Mouse (Mus musculus) ES-E14 (cell line): ENCODE measurements at regions not wholly inside any gene's neighbourhood (a gene's known extent, or its start where the extent isn't known, plus 50 kb on each side); places are given as distances from the start of the nearest gene placed in this dataset.

Source experiments
- DNase-seq: peaks from one replicate; pipeline ENCODE4 v3.0.0-alpha.2; 2013; ENCODE audit warnings: low read depth, low spot score
- H3K27ac ChIP-seq: 2 replicates; pipeline ENCODE4 v1.5.1; 2012; ENCODE audit warnings: low read depth, mild to moderate bottlenecking, low read length, moderate library complexity, mixed read lengths; ENCODE audit not compliant: poor library complexity, insufficient read depth, severe bottlenecking
- H3K36me3 ChIP-seq: 2 replicates; pipeline ENCODE4 v1.6.1; 2012; ENCODE audit warnings: mild to moderate bottlenecking, low read length, moderate library complexity, mixed read lengths; ENCODE audit not compliant: control insufficient read depth, poor library complexity, insufficient read depth, severe bottlenecking
- H3K4me1 ChIP-seq, 2 experiments: fragments of 150-350 bp in 1 of 2; sonication (generic) in 1 of 2; 2 replicates each; pipeline ENCODE4 v1.6.1; 2012; ENCODE audit warnings: low read length in 2 of 2, mild to moderate bottlenecking in 1 of 2, mixed read lengths in 1 of 2; ENCODE audit not compliant: control insufficient read depth in 2 of 2, insufficient read depth in 2 of 2, poor library complexity in 1 of 2
- H3K4me3 ChIP-seq, 2 experiments: fragments of 150-350 bp in 1 of 2; sonication (generic) in 1 of 2; 2 replicates each; pipeline ENCODE4 v1.5.1; 2012; ENCODE audit warnings: low read length in 2 of 2, low read depth in 1 of 2, mild to moderate bottlenecking in 1 of 2, mixed read lengths in 1 of 2; ENCODE audit not compliant: insufficient read depth in 1 of 2, poor library complexity in 1 of 2, severe bottlenecking in 1 of 2
- H3K9ac ChIP-seq: 2 replicates; pipeline ENCODE4 v1.6.1; 2012; ENCODE audit warnings: low read depth, mild to moderate bottlenecking, low read length, mixed read lengths; ENCODE audit not compliant: poor library complexity, insufficient read depth, severe bottlenecking
- H3K9me3 ChIP-seq: fragments of 150-350 bp; sonication (generic); 2 replicates; pipeline ENCODE4 v1.6.1; 2012; ENCODE audit warnings: low read depth, mild to moderate bottlenecking, low read length; ENCODE audit not compliant: control insufficient read depth, insufficient read depth
- CHD2 ChIP-seq: IDR thresholded peaks from 2 replicates; pipeline ENCODE4 v1.6.1; 2014; ENCODE audit warnings: mild to moderate bottlenecking, low read depth, low read length, inconsistent platforms
- HCFC1 ChIP-seq: IDR thresholded peaks from 2 replicates; pipeline ENCODE4 v1.6.1; 2012; ENCODE audit warnings: low read length, inconsistent platforms, borderline replicate concordance; ENCODE audit not compliant: insufficient read depth
- MAFK ChIP-seq: IDR thresholded peaks from 2 replicates; pipeline ENCODE4 v1.6.1; 2014; ENCODE audit warnings: mild to moderate bottlenecking, low read depth, low read length, inconsistent platforms; ENCODE audit not compliant: insufficient read depth
- ZC3H11A ChIP-seq: IDR thresholded peaks from 2 replicates; pipeline ENCODE4 v1.6.1; 2012; ENCODE audit warnings: low read depth, mild to moderate bottlenecking, inconsistent platforms, low read length, borderline replicate concordance
- ZNF384 ChIP-seq: IDR thresholded peaks from 2 replicates; pipeline ENCODE4 v1.6.1; 2012; ENCODE audit warnings: low read depth, low read length, inconsistent platforms
- in situ Hi-C, 2 experiments: fragments of 600-800 bp; cut with MboI; formaldehyde crosslinking; loops; one replicate each; pipeline ENCODE4 v1.15.1; 2025; ENCODE audit warnings: low sequenced_read_pairs in 2 of 2, inconsistent platforms in 1 of 2; ENCODE audit not compliant: unreplicated experiment in 2 of 2

DNA sequence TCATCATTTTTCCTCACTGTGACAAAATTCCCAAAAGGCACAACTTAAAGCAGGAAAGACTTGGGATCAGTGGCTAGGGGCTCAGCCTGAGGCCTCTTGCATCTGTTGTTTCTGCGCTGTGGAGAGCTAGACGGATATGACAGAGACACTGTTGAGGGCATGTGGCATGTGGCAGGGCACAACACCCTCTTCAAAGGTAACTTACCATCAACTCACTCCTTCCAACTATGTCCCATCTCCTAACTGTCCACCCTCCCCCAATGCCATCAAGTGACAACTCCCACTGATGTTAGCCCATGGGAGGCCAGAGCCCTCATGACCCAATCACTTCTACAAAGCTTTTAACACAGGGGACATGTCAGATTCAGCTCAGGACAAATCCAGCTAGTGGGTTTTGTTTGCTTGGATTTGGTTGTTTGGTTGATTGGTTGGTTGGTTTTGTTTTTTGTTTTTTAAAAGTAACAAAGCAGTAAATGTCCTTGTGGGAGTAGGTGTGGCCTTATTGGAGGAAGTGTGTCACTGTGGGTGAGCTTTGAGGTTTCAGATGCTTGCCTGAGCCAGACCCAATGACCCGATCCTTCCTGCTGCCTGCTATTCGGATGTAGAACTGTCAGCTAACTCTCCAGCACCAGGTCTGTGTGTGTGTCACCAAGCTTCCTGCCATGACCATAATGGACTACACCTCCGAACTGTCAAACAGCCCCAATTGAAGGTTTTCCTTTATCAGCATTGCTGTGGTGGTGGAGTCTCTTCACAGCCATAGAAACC is 53.2 kb upstream of the Lef1 start:
- Histone ChIP-seq H3K27ac (no peak overlapping the region), H3K9ac (no peak overlapping the region), H3K9me3 (no peaks in the 10 kb centered on the region), H3K36me3 (no peaks in the 10 kb centered on the region), H3K4me1 (no peaks in the 10 kb centered on the region; a peak in 1 of 4 replicates), H3K4me3 (no peak overlapping the region)
- no peak for TF ChIP-seq ZNF384
- TF ChIP-seq MAFK = no peak
- no peak for TF ChIP-seq ZC3H11A
- no peak for TF ChIP-seq HCFC1
- TF ChIP-seq CHD2 = no peak
- in situ Hi-C loops = no loop called here
- DNase-seq = no peak

- in situ Hi-C loops = no loop called here
- no peak for DNase-seq
- no peak overlapping the region for H3K9ac ChIP-seq
- no peak overlapping the region for H3K27ac ChIP-seq
- H3K36me3 ChIP-seq = no peaks in the 10 kb centered on the region
- H3K4me1 ChIP-seq = no peaks in the 10 kb centered on the region; a peak in 1 of 4 replicates
- no peaks in the 10 kb centered on the region for H3K9me3 ChIP-seq
- no peak overlapping the region for H3K4me3 ChIP-seq
- TF ChIP-seq ZC3H11A (no peak), HCFC1 (no peak), ZNF384 (no peak), MAFK (no peak), CHD2 (no peak)
Observed at GRCm38 (mm10) chr3:131054241-131054972, 55.9 kb upstream of the Lef1 start.

- in situ Hi-C loops = no loop called here
- H3K4me3 ChIP-seq = no peak overlapping the region
- no peaks in the 10 kb centered on the region for H3K36me3 ChIP-seq
- no peaks in the 10 kb centered on the region for H3K9me3 ChIP-seq
- no peak overlapping the region for H3K27ac ChIP-seq
- no peak for TF ChIP-seq CHD2
- TF ChIP-seq HCFC1 = no peak
- TF ChIP-seq MAFK = no peak
- TF ChIP-seq ZC3H11A = no peak
- no peak for TF ChIP-seq ZNF384
- no peak for DNase-seq
- no peaks in the 10 kb centered on the region for H3K4me1 ChIP-seq
- no peak overlapping the region for H3K9ac ChIP-seq
Observed at GRCm38 (mm10) chr3:131047716-131048115, 62.6 kb upstream of the Lef1 start.

GRCm38 (mm10) chr3:131046412-131046811 is 63.9 kb upstream of the Lef1 start:
- no peak overlapping the region for H3K27ac ChIP-seq
- H3K9ac ChIP-seq = no peak overlapping the region
- no peaks in the 10 kb centered on the region for H3K4me1 ChIP-seq
- H3K9me3 ChIP-seq = no peaks in the 10 kb centered on the region
- no peak for DNase-seq
- H3K36me3 ChIP-seq = no peaks in the 10 kb centered on the region
- in situ Hi-C loops = no loop called here
- no peak overlapping the region for H3K4me3 ChIP-seq
- no peak for TF ChIP-seq ZNF384
- TF ChIP-seq MAFK = no peak
- TF ChIP-seq HCFC1 = no peak
- no peak for TF ChIP-seq ZC3H11A
- no peak for TF ChIP-seq CHD2
